Mouse (Mus musculus) liver, embryonic 16.5 days (tissue): Measurements from ENCODE around the gene Nr2c2ap. TPM values are rescaled to one million over a fixed set of nuclear protein-coding genes. Genes with fewer than 3 reads are reported as not detected.

Experiments used
- ATAC-seq: fragments of 200-750 bp; cut with Nextera tagmentation; 2 replicates; pipeline ENCODE4 v1.8.0; 2017; ENCODE audit warnings: low read depth, mild to moderate bottlenecking, moderate number of reproducible peaks, moderate library complexity
- H3K27ac ChIP-seq: fragments of 300-500 bp; sonication (generic); 2 replicates; pipeline ENCODE4 v1.5.1; 2014; ENCODE audit warnings: mild to moderate bottlenecking, low read length
- H3K27me3 ChIP-seq: fragments of 300-500 bp; sonication (generic); 2 replicates; pipeline ENCODE4 v1.6.1; 2014; ENCODE audit warnings: low read depth, low read length, mixed read lengths; ENCODE audit not compliant: control insufficient read depth, insufficient read depth
- H3K36me3 ChIP-seq: fragments of 300-500 bp; sonication (generic); 2 replicates; pipeline ENCODE4 v1.6.1; 2014; ENCODE audit warnings: mild to moderate bottlenecking; ENCODE audit not compliant: control insufficient read depth, insufficient read depth
- H3K4me1 ChIP-seq: fragments of 300-500 bp; sonication (generic); 2 replicates; pipeline ENCODE4 v1.6.1; 2014; ENCODE audit warnings: low read depth, low read length, mixed read lengths; ENCODE audit not compliant: control insufficient read depth
- H3K4me2 ChIP-seq: fragments of 300-500 bp; sonication (generic); 2 replicates; pipeline ENCODE4 v1.6.1; 2014; ENCODE audit warnings: low read depth, low read length, mixed read lengths
- H3K4me3 ChIP-seq: fragments of 300-500 bp; sonication (generic); 2 replicates; pipeline ENCODE4 v1.5.1; 2014; ENCODE audit warnings: low read depth, mild to moderate bottlenecking, low read length
- H3K9ac ChIP-seq: fragments of 300-500 bp; sonication (generic); 2 replicates; pipeline ENCODE4 v1.6.1; 2014; ENCODE audit warnings: low read depth, low read length
- H3K9me3 ChIP-seq: fragments of 300-500 bp; sonication (generic); replicated peaks from 2 replicates; pipeline ENCODE4 v1.6.1; 2016; ENCODE audit warnings: low read length; ENCODE audit not compliant: control insufficient read depth
- WGBS: fragments of 180-500 bp; shearing (Covaris S2); extraction: QIAGEN DNeasy Blood & Tissue Kit; methylation state at CpG from one replicate; pipeline ENCODE4 v1.1.7; 2014; ENCODE audit not compliant: insufficient replicate concordance; 5-methylcytosine and 5-hydroxymethylcytosine counted together
- polyA plus RNA-seq: library from polyadenylated mRNA; unstranded; fragments of >200 nt; fragmentation: Nextera tagmentation; extraction: Ambion mirVana; gene quantifications from 2 replicates; pipeline ENCODE4 v1.2.1, GENCODE M21; 2015

The Nr2c2ap gene
- polyA plus RNA-seq, 1 experiment from 2014 or later = 12.6 TPM

- Histone ChIP-seq H3K9ac (no peak overlapping the region), H3K27me3 (0 out of 2 replicates have a peak, but pooled peaks cover 4% of the 10 kb centered on the region), H3K9me3 (no peaks in the 10 kb centered on the region), H3K27ac (no peak overlapping the region), H3K4me1 (peaks cover 40% of the 10 kb centered on the region), H3K36me3 (no peaks in the 10 kb centered on the region), H3K4me3 (no peak overlapping the region), H3K4me2 (no peak overlapping the region)
- ATAC-seq = no peak
- WGBS = 49% methylated on average over 3 of the region's 3 CpGs
These were observed 39.6 kb downstream of the Nr2c2ap start for GRCm38 (mm10) chr8:70170748-70171147.

- no peak overlapping the region for H3K9ac ChIP-seq
- no peak for ATAC-seq
- no peaks in the 10 kb centered on the region for H3K9me3 ChIP-seq
- no peaks in the 10 kb centered on the region for H3K36me3 ChIP-seq
- no peaks in the 10 kb centered on the region for H3K27me3 ChIP-seq
- peak overlapping the region; percentile 55; the same call in 1 of the 2 replicates for H3K27ac ChIP-seq
- no peak overlapping the region for H3K4me3 ChIP-seq
- 61% methylated on average over 7 of the region's 7 CpGs for WGBS
- peaks cover 40% of the 10 kb centered on the region for H3K4me1 ChIP-seq
- no peak overlapping the region for H3K4me2 ChIP-seq
These were observed 40.1 kb downstream of the Nr2c2ap start for GRCm38 (mm10) chr8:70171240-70171639.

- Histone ChIP-seq H3K9me3 (no peaks in the 10 kb centered on the region), H3K4me1 (peaks cover 38% of the 10 kb centered on the region), H3K4me3 (peak within 1 kb of the TSS; percentile 63), H3K36me3 (no peaks in the 10 kb centered on the region), H3K27ac (peak within 1 kb of the TSS; percentile 55), H3K9ac (peak within 1 kb of the TSS; percentile 67), H3K4me2 (peak within 1 kb of the TSS; percentile 59), H3K27me3 (no peaks in the 10 kb centered on the region)
- WGBS = 2% methylated on average over 27 of the region's 27 CpGs
- ATAC-seq = peak; percentile 97
These were observed 41.0 kb downstream of the Nr2c2ap start, which contains the start of gene Tmem161a for GRCm38 (mm10) chr8:70172043-70172681. Gene Tmem161a (plus strand): TSS chr8:70172356.

- Histone ChIP-seq H3K27ac (no peak overlapping the region), H3K27me3 (no peaks in the 10 kb centered on the region), H3K4me1 (peaks cover 38% of the 10 kb centered on the region), H3K4me3 (peak overlapping the region; percentile 63; the same call in 1 of the 2 replicates), H3K4me2 (peak overlapping the region; percentile 59; the same call in 1 of the 2 replicates), H3K9me3 (no peaks in the 10 kb centered on the region), H3K9ac (no peak overlapping the region), H3K36me3 (peaks cover 2% of the 10 kb centered on the region; the same call in 1 of the 2 replicates)
- WGBS = 28% methylated on average over 5 of the region's 5 CpGs
- ATAC-seq = peak; percentile 39; the same call in 1 of the 2 replicates
These were observed 42.2 kb downstream of the Nr2c2ap start for GRCm38 (mm10) chr8:70173320-70173719.

- H3K9me3 ChIP-seq = no peaks in the 10 kb centered on the region
- no peak overlapping the region; the same call in 1 of the 2 replicates for H3K27ac ChIP-seq
- H3K4me2 ChIP-seq = no peak overlapping the region; the same call in 1 of the 2 replicates
- 68% methylated on average over 7 of the region's 7 CpGs for WGBS
- no peak overlapping the region for H3K4me3 ChIP-seq
- no peak overlapping the region for H3K9ac ChIP-seq
- H3K4me1 ChIP-seq = peaks cover 38% of the 10 kb centered on the region
- ATAC-seq = no peak
- no peaks in the 10 kb centered on the region for H3K27me3 ChIP-seq
- peaks cover 2% of the 10 kb centered on the region; the same call in 1 of the 2 replicates for H3K36me3 ChIP-seq
These were observed 42.9 kb downstream of the Nr2c2ap start for GRCm38 (mm10) chr8:70174079-70174478.

- Histone ChIP-seq H3K4me1 (peaks cover 31% of the 10 kb centered on the region), H3K36me3 (peaks cover 2% of the 10 kb centered on the region), H3K27ac (no peak overlapping the region), H3K9me3 (no peaks in the 10 kb centered on the region), H3K4me2 (no peak overlapping the region), H3K4me3 (no peak overlapping the region), H3K27me3 (no peaks in the 10 kb centered on the region), H3K9ac (no peak overlapping the region)
- WGBS = 75% methylated on average over 2 of the region's 2 CpGs
- ATAC-seq = no peak
These were observed 47.1 kb downstream of the Nr2c2ap start for GRCm38 (mm10) chr8:70178231-70178630.

DNA sequence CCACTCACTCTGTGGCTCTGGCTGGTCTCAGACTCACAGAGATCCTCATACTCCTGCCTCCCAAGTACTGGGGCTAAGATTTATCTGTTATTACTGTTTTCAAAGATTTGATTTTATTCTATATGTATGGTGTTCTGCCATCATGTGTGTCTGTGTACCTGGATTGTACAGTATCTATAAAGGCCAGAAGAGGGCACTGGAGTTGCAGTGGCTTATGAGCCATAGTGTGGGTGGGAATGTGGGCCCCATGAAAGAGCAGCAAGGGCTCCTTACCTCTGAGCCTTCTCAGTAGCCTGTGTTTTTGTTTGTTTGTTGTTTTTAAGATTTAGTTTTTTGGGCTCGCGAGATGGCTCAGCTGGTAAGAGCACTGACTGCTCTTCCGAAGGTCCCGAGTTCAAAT, 47.9 kb downstream of the Nr2c2ap start:
- Histone ChIP-seq H3K27ac (no peak overlapping the region), H3K9me3 (no peaks in the 10 kb centered on the region), H3K9ac (no peak overlapping the region), H3K4me3 (no peak overlapping the region), H3K4me1 (peaks cover 22% of the 10 kb centered on the region), H3K4me2 (no peak overlapping the region), H3K36me3 (peaks cover 2% of the 10 kb centered on the region), H3K27me3 (no peaks in the 10 kb centered on the region)
- no peak for ATAC-seq
- WGBS = 79% methylated on average over 4 of the region's 4 CpGs

DNA sequence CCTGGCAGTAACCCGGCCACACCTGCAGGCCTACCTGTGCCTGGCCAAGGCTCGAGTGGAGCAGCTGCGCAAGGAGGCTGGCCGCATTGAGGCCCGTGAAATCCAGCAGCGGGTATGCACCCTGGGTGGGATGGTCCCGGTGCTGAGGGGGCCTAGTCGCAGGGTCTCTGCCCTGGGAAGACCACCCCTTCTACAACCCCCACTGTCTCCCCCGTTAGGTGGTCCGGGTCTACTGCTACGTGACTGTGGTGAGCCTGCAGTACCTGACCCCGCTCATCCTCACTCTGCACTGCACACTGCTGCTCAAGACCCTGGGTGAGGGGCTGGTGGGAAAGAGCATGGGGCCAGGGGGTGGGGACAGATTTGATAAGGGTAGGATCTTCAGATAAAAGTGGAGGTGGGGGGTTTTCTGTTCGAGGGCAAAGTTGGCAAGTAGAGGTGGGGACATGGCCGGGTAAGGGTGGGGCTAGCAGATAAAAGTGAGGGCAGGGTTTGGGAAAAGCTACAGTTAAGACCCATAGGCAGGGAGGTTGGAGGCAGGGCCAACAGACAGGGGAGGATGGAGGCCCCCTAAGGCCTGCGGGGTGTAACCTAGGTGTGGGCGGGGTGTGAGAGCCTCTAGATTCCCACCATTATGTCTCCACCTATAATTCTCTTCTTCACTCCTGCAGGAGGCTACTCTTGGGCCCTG, 50.2 kb downstream of the Nr2c2ap start:
- peaks cover 2% of the 10 kb centered on the region for H3K36me3 ChIP-seq
- H3K4me1 ChIP-seq = peaks cover 15% of the 10 kb centered on the region
- H3K27ac ChIP-seq = peak overlapping the region; percentile 4; the same call in 1 of the 2 replicates
- H3K27me3 ChIP-seq = no peaks in the 10 kb centered on the region
- 60% methylated on average over 16 of the region's 16 CpGs for WGBS
- no peak overlapping the region for H3K4me3 ChIP-seq
- H3K9ac ChIP-seq = peak overlapping the region; percentile 5; the same call in 1 of the 2 replicates
- ATAC-seq = peak; percentile 86
- peak overlapping the region; percentile 7; the same call in 1 of the 2 replicates for H3K4me2 ChIP-seq
- H3K9me3 ChIP-seq = no peaks in the 10 kb centered on the region

GRCm38 (mm10) chr8:70181903-70182252, 50.7 kb downstream of the Nr2c2ap start:
- H3K27ac ChIP-seq = 0 out of 2 replicates have a peak overlapping the region, but pooled peaks have one; percentile 4
- peak overlapping the region; percentile 5; the same call in 1 of the 2 replicates for H3K9ac ChIP-seq
- no peak for ATAC-seq
- no peak overlapping the region for H3K4me3 ChIP-seq
- peaks cover 2% of the 10 kb centered on the region for H3K36me3 ChIP-seq
- H3K9me3 ChIP-seq = no peaks in the 10 kb centered on the region
- H3K4me1 ChIP-seq = peaks cover 15% of the 10 kb centered on the region
- WGBS = 58% methylated on average over 2 of the region's 2 CpGs
- H3K27me3 ChIP-seq = no peaks in the 10 kb centered on the region
- peak overlapping the region; percentile 7; the same call in 1 of the 2 replicates for H3K4me2 ChIP-seq
